Mouse (Mus musculus) embryo, embryonic 9.5 days (tissue): ENCODE data around the gene Nrg3.
"Not testable (repeated sequence)": the region's sequence is repeated elsewhere in the genome, so short reads cannot be mapped to it uniquely, and the experiment has no call there.

Source experiments
- DNase-seq: peaks from one replicate; pipeline ENCODE4 v3.0.0-alpha.2; 2017; ENCODE audit errors: extremely low spot score

Nrg3 gene

DNA sequence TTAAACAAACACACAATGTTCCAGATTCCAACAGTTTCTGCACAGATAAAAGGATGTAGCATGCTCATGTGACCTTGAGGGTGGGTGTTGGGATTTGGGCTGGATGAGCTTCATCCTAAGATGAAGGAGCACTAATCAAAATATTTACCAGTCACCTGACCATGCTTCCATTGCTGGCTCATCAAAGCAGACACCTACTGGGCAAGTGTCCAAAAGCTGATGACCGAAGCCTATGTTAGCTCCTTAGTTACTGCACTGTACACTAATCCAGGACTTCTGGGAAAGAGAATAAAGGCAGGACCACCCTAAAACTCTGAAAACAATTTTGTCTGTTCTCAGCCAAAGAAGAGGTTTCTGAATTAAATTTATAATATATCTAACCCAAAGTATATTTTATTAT lies 261.4 kb downstream of the Nrg3 start:
- DNase-seq = no peak

DNA sequence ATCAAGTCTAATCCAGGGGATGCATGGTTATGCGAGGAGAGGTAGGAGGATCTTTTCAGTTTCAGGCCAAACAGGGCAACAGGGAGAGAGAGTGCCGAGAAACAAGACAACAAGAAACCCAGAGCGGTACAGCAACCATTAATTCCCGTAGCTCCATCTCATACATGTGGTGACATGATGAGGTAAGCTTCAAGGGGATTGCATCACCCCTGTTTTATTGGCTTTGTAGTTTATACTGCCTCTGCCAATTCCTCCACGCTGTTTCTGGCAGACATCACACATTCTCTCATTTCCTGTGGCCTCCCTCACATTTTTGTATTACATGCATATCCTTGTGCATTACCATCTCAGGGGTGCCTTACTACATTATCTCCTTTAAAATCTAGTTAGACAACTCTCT lies 280.9 kb downstream of the Nrg3 start:
- DNase-seq = no peak

DNA sequence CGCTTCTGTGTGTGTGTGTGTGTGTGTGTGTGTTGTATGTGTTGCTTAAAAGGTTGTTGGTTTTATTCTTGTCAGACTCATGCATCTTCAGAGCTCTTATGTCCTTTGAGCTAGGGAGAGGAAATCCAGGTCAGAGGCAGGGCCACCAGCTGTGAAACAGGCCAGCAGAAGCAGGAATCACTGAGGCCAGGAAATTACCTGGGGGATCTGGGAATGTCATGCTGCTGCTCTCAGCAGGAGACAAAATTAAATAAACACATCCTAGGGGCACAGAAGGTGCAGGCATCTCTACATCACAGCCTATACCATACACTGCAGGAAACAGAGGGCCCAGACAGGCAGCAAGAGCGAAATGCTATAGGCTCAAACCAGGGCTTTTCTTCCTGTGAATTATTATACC lies 299.2 kb downstream of the Nrg3 start:
- peak; percentile 4 for DNase-seq

- DNase-seq = no peak
Measured at GRCm38 (mm10) chr14:39160140-39160539, 312.7 kb downstream of the Nrg3 start.

GRCm38 (mm10) chr14:39155462-39155861 lies 317.4 kb downstream of the Nrg3 start:
- DNase-seq = no peak

GRCm38 (mm10) chr14:39129766-39130165 lies 343.1 kb downstream of the Nrg3 start:
- DNase-seq = no peak

DNA sequence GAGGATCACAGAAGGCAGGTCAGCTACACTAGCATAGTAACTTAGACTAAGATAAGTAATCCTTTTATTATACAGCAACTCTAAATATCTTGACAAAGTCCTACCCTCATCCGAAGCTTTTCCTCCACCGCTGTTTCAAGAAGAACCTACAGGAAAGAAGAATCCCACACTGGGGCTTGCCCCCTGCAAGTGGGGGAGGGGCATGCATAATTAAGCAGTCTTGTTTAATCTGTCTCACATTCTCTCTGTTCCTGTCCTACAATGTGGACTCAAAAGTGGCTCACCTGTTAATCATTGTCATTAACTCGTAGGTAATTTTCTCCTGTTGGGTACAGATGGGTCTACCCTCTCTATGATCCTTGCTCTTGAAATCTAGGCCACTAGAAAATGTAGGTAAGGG lies 354.9 kb downstream of the Nrg3 start:
- DNase-seq = no peak

GRCm38 (mm10) chr14:39116522-39117231 lies 356.2 kb downstream of the Nrg3 start:
- not testable (repeated sequence) for DNase-seq

GRCm38 (mm10) chr14:39109566-39109965 lies 363.3 kb downstream of the Nrg3 start:
- DNase-seq = no peak

- DNase-seq = no peak
Measured at GRCm38 (mm10) chr14:39106776-39107175, 366.1 kb downstream of the Nrg3 start.

GRCm38 (mm10) chr14:39095219-39095618 lies 377.7 kb downstream of the Nrg3 start:
- no peak for DNase-seq

DNA sequence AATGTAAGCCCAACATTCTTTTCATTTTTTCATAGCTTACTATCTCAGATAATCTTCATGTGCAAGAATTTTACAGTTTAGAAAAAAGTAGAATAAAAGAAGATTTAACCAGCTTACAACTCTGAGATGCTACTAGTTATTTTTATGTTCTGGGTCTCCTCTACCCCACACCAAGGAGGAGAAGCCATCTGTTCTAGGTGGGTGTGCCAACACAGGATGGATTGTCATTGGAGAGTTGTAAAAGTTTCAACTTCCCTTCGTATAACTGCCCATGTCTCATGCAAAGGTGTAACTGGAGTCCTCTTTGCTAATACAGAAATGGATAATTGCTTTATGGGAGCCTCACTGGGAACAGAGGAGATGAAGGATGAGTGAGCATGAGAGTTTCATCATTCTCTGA lies 393.4 kb downstream of the Nrg3 start:
- DNase-seq = no peak

GRCm38 (mm10) chr14:39051542-39051941 lies 421.3 kb downstream of the Nrg3 start:
- no peak for DNase-seq

DNA sequence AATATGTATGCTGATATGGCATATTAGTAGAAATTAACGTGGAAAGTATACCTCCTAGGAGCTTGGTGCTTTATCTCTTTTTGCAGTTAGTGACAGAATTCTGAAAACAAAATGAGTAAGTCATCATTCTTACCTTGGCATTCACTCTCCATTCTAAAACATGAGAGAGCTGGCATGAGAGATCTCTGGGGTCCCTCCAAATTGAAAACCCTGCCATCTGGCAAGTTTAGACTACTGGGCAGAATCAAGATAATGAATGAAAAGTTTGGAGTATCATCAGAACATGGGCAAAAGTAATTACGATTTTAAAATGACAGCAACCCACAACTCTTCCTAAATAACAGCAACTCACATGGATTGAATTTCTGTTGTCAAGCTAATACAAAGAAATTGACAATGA lies 423.9 kb downstream of the Nrg3 start:
- no peak for DNase-seq

- DNase-seq = no peak
Measured at GRCm38 (mm10) chr14:39044290-39044689, 428.6 kb downstream of the Nrg3 start.

DNA sequence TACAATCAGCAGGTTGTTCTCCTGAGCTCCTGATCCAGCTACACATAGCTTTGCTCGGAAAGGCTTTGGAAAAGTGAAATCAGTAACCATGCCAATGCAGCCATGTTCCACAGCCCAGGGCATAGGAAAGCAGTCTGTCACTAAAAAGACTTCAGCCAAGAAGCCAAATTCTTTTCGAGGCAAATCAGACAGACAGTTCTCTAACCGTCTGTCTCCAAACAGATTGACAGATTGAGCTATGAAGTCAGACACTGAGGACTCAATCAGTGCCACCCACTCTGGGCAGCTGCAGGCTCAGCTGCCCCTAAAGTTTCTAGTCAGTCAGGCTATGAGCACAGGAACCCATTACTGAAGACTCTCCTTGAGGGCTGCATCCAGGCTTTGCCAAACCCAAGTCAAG lies 429.1 kb downstream of the Nrg3 start:
- no peak for DNase-seq

DNA sequence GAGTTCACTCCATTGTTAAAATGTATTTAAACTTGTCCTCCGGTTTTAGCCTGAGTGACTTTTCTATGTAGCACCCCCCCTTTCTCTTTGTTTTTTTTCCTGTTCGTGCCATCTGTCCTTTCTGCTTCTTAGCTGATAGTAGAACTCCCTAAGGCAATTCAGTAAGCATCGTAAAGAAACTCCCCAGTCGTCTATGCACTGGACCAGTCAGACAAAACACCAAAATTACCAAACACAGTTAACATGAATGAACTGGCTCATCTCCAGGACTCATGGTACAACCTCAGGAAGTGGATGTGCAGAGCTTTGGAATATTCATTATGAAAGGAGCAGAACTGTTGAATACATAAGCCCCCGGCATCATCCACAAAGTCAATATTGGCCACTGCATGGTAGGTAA lies 429.5 kb downstream of the Nrg3 start:
- no peak for DNase-seq

GRCm38 (mm10) chr14:39039046-39039445 lies 433.8 kb downstream of the Nrg3 start:
- no peak for DNase-seq

DNA sequence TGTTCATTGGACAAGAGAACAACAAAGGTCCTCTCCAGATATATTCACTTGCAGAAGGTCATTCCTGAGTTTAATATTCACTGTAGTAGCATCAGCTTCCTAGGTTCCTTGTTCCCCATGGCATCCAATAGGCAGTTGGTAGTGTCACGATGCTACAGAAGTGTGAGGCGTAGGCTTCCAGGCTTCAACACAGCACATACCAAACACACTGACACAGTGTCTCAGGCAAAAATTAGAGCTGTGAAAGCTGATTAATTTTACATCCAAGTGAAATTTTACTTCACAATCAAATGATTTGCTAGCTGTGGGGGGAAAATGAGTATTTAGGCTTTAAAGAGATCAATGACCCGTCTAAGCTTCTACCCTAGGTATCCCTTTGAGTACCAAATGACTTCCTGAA lies 438.4 kb downstream of the Nrg3 start:
- no peak for DNase-seq

GRCm38 (mm10) chr14:39023065-39023464 lies 449.8 kb downstream of the Nrg3 start:
- DNase-seq = no peak

DNA sequence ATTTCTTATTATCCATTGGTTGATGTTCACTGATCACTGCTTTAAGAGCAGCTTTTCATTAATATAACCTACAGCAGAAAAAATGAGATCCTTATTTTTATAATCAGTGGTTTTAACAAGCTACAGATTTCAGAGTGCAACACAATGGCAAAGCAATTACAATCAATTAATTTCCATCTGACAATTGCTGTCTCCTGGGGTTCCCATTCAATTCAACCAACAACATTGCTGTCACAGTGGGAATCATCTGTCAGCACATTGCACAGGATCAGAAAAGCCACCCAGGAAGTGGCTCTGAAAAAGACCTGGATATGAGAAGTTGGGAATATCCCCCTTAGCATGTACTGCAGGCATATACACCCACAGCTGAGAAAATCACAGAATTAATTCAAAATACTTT lies 458.8 kb downstream of the Nrg3 start:
- no peak for DNase-seq

DNA sequence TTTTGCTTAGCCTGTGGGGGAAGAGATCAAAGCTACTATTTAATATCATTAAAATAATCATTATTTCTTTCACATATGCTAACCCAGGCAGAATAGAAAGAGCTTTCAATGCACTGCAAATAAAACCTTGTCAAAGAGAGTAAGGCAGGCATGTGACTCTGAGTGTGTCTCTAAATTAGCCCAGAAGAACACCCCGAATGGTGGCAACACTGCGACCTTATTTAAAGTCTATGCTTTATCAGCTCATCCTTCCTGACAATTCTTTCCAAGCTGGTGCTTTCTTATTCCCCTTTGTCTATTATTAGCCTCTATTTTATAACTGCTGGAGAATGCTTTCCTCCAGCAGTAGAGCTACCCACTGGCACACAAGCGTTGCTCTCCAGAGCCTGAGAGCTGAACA lies 475.0 kb downstream of the Nrg3 start:
- DNase-seq = no peak

DNA sequence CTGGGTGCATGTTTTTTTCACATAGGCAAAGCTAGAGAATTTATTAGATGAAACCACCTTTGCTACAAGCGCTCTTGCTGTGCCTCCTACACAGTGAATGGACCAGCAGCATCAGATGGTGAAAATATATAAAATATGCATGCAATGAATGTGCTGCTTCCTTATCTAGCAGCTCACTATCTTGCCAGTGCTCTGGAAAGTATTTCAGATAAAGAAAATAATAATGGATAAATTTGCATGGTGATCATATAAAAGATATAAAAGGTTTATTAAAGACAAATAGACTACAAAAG lies 480.4 kb downstream of the Nrg3 start:
- no peak for DNase-seq

DNA sequence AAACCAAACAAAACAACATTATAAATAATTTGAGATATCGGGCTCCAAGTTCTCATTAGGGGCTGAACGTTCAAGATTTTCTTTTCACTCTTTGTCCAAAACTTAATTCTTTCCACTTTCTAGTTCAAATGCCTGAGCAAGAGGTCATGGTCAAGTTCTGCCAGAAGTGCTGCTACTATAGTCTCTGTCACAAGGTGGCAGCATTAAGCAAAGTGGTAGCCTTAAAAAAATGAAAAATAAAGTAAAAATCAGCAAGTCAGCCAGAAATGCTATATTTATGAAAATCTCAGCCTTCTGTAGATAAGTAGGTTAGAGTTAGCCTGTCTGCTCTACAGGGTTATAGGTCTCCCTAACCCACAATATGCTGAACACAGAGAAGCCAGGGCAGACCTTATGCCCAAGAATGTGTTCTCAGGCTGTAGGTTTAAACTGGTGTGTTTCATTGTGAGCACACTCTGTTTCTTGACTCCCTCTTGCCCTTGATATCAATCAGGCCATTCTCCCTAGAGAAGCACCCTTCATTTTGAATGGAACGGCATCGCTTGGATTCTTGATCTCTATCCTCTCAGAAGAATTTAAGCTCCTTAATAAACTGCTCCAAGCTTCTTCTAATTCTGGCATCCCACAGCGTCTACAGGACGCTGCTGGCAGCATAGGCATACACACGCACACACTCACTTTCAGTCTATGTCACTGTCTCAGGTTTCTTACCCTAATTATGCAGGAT lies 480.9 kb downstream of the Nrg3 start:
- no peak for DNase-seq
